Mouse (Mus musculus): ENCODE measurements around the gene Mup6. TPM values are rescaled to one million over a fixed set of nuclear protein-coding genes. Genes with fewer than 3 reads are reported as not detected.

Mup6 gene
- total and polyA plus RNA-seq, 3 experiments, result not detected

Other genes starting within 250 kb of the Mup6 start
- gene Inip, start 162.7 kb upstream of the Mup6 start, total RNA-seq (2021), result 1 to 10 TPM; 9.7 to 9.8 TPM
- gene Inip, start 162.7 kb upstream of the Mup6 start, polyA plus RNA-seq (2012; rRNA removed), result 6.2 and 11.8 TPM in 2 replicates
- gene Snx30, start 158.5 kb upstream of the Mup6 start, total RNA-seq (2021), result 1 to 10 TPM; 4.7 to 5.5 TPM
- 1.9 and 3.6 TPM in 2 replicates for gene Snx30, start 158.5 kb upstream of the Mup6 start, polyA plus RNA-seq (2012; rRNA removed)
- under 1 TPM; 0.08 to 0.50 TPM for gene Slc46a2, start 49.2 kb upstream of the Mup6 start, total RNA-seq (2021)
- gene Slc46a2, start 49.2 kb upstream of the Mup6 start, polyA plus RNA-seq (2012; rRNA removed), result 0.78 and 0.85 TPM in 2 replicates
- not detected for gene Mup4, start 3.6 kb upstream of the Mup6 start, total RNA-seq (2021)
- gene Mup4, start 3.6 kb upstream of the Mup6 start, polyA plus RNA-seq (2012; rRNA removed), result not detected in 2 replicates
- gene Mup7, start 106.2 kb downstream of the Mup6 start, total RNA-seq (2021), result not detected
- gene Mup7, start 106.2 kb downstream of the Mup6 start, polyA plus RNA-seq (2012; rRNA removed), result not detected in 2 replicates
- not detected for gene Mup2, start 190.0 kb downstream of the Mup6 start, total RNA-seq (2021)
- not detected in 2 replicates for gene Mup2, start 190.0 kb downstream of the Mup6 start, polyA plus RNA-seq (2012; rRNA removed)

Data from heart, adult 2 months (tissue).